Mouse (Mus musculus): ENCODE data around the gene Fam189a1.

DNA sequence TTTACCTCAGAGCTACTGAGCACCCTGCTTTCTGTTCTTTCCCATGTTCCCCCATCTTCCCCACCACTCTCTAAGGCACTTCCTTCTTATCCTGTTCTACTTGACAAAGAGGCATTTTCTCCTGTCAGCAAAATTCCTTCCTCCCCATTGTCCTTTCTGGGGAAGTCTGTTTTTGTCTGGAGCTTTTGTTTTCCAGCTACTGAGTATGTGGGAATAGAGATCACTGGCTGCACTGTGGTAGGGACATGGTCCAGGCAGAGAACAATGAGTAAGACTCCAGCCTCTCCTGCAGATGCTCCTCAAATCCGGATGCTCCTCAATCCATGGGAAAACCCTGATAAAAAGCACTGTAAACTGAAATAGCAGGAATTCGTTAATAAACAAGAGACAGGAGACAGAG is 135.1 kb downstream of the Fam189a1 start:
- TF ChIP-seq CTCF (IDR thresholded peaks at IDR 0.05; ENCODE audit: borderline replicate concordance, insufficient read depth, low read depth, low read length) (no peak), POLR2A (IDR thresholded peaks at IDR 0.05; ENCODE audit: borderline replicate concordance, insufficient read depth, low read length) (no peak)
